Mouse (Mus musculus): ENCODE data around the gene Disc1.

DNA sequence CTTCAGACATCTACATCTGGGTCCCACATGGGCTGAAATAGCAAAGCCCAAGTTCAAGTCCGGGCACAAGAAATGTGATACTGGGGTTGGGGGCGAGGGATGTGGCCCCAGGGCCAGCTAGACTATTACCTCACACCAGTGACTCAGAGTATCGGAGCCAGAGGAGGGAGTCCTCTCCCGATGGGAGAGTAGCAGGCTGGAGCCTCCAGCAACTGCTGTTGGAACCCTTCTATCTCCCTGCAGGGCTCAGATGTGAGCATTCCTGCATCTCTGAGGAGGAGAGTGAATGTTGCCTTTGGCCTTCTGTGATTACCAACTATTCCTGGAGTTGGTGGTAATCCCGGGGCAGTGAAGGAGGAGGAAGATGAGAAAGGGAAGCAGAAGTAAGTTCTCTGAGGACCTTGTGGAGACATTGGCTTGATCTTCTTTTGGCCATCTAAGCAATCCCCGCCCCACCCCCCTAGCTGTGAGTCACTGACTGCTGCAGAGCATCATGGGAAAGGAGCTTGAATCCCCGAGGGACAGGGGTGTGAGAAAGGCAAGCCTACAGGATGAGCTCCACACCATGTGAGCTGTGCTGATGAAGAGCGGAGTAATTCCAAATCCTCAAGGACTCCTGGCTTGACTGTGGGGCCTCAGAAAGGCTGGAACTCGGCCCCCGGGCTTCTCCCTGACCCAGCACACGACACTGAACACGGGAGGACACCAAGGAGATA, 232.1 kb downstream of the Disc1 start:
- no peak for TF ChIP-seq POLR2A (IDR thresholded peaks at IDR 0.05; ENCODE audit: borderline replicate concordance, insufficient read depth, low read length)
- no peak for TF ChIP-seq CTCF (IDR thresholded peaks at IDR 0.05; ENCODE audit: borderline replicate concordance, insufficient read depth, low read depth, low read length)
